Mouse (Mus musculus): ENCODE data around the gene 9930111J21Rik2. TPM values are rescaled to one million over a fixed set of nuclear protein-coding genes. Genes with fewer than 3 reads are reported as not detected.
"Not testable (repeated sequence)": the region's sequence is repeated elsewhere in the genome, so short reads cannot be mapped to it uniquely, and the experiment has no call there.

The 9930111J21Rik2 gene
- total RNA-seq, 2 experiments from 2014 or later = 1.6 to 2.8 TPM

DNA sequence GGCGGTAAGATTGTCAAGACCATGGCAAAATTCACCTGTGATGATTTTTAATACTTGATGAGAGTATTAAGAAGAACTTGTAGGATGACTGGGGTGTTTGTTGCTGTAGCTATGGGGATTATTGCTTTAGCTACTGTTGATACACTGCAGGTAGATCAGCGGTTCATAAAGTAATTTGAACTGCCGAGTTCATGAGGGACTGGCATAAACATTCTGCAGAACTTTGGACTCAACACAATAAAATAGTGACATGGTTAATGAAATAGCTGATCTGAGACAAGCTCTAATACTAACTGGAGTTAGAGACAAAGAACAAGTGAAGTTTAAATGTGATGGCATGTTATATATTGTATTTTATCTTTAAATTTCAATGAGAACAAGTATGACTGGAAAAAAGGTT lies 27.7 kb upstream of the 9930111J21Rik2 start:
- DNase-seq (ENCODE audit: low spot score in 2 of 2) = no peak

- no peak for DNase-seq (ENCODE audit: low spot score in 2 of 2)
These were observed 26.0 kb upstream of the 9930111J21Rik2 start for GRCm38 (mm10) chr11:49077012-49077411.

- DNase-seq (ENCODE audit: low spot score in 2 of 2) = not testable (repeated sequence)
These were observed 25.1 kb upstream of the 9930111J21Rik2 start, which contains the start of gene Ifi47 for GRCm38 (mm10) chr11:49076001-49076757. TSS of gene Ifi47 (plus strand) at chr11:49076587.

DNA sequence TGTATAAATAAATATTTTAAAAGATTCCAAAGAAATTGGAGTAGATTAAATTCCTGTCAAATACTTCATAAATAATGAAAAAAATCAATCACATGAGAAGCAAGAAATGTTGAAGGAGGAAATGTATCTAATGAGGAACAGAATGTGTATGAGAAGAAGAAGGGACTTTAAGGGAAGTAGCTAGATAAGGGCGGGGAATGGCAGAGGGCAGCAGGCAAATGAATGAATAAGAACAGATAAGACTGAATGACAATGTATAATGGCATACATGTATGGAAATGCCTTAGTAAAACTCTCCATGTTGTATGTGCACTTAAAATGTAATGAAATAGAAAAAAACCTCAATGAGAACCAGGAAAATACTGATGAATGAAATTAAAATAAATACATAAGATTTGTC lies 17.3 kb upstream of the 9930111J21Rik2 start:
- no peak for DNase-seq (ENCODE audit: low spot score in 2 of 2)

- DNase-seq (ENCODE audit: low spot score in 2 of 2) = not testable (repeated sequence)
These were observed 12.8 kb upstream of the 9930111J21Rik2 start, which contains the start of gene Tgtp2 for GRCm38 (mm10) chr11:49063713-49064469. TSS of gene Tgtp2 (minus strand) at chr11:49064206.

- DNase-seq (ENCODE audit: low spot score in 2 of 2) = not testable (repeated sequence)
These were observed 10.8 kb upstream of the 9930111J21Rik2 start for GRCm38 (mm10) chr11:49061865-49062264.

DNA sequence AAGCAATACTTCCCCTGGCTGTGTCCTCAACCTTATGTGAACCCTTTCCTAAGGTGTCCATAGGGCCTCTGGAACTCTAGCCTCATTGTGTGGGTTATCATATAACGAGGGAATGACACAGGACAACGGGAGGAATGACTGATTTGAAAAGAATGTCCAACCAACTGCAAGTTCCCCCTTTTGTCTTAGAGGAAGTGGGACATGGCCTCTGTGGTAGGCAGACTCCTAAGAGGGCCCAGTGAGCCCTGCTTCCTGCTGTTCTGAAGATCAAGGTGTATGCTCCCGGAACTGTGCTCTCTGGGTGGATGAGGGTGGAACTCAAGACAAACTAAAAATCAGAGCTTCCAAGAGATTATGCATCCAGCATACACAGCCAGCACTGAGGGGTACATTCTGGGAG lies 9.0 kb upstream of the 9930111J21Rik2 start:
- not testable (repeated sequence) for DNase-seq (ENCODE audit: low spot score in 2 of 2)

GRCm38 (mm10) chr11:49051894-49052293 lies 852 bp upstream of the 9930111J21Rik2 start:
- DNase-seq (ENCODE audit: low spot score in 2 of 2) = not testable (repeated sequence)

DNA sequence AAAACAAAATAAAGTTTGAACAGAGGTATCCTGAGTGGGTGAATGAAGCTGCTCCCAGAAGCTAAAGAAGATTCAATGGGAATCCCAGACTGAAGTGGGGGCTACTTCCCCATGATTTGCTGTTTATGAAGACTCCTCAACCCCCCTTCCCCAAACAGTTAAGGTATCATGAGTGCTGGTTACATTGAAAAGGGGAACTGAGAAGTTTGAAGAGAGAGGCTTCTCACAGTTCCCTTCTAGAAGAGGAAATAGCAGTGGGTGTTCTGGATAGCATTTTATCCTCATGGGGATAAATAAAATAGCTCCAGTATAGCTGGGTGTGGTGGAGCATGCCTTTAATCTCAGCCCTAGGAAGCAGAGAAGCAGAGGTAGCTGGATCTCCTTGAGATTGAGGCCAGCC lies 978 bp downstream of the 9930111J21Rik2 start:
- not testable (repeated sequence) for DNase-seq (ENCODE audit: low spot score in 2 of 2)

GRCm38 (mm10) chr11:49012074-49012473 lies 39.0 kb downstream of the 9930111J21Rik2 start:
- not testable (repeated sequence) for DNase-seq (ENCODE audit: low spot score in 2 of 2)

DNA sequence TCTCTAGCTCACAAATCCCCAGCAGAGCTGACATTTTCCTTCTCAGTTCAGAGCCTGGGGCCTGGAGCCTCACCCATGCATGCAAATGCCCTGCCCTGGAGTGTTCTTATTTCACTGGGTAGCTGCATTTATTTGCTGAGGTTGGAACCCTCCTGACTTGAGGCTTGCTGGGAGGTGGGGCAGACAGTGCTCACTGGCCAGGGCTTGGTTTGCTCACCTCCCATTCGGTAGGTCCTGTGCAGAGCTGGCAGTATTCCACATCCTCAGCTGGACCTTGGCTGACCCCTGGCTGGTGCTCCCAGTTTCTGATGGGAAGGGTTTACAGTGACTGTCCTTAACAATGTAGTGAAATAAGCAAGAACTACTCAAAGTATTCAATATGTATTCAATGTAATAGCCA lies 44.3 kb downstream of the 9930111J21Rik2 start:
- not testable (repeated sequence) for DNase-seq (ENCODE audit: low spot score in 2 of 2)

DNA sequence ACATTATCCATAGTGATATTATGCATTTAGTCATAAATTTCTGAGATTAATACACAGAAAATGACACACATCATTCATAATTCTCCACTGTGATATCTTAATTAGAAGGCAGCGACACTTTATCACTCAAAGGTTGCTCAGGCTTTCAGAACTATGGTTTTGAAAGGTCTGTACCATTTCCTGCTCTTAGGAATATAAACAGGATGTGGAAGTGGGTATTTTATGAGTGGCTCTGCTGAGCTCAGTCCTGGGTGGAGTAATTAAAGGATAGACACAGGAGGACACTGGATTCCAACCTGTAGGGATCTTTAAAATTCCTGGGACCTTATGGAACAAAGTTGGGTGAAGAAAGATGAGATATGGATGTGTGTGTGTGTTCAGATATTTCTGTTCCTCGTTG lies 44.7 kb downstream of the 9930111J21Rik2 start:
- DNase-seq (ENCODE audit: low spot score in 2 of 2) = not testable (repeated sequence)

DNA sequence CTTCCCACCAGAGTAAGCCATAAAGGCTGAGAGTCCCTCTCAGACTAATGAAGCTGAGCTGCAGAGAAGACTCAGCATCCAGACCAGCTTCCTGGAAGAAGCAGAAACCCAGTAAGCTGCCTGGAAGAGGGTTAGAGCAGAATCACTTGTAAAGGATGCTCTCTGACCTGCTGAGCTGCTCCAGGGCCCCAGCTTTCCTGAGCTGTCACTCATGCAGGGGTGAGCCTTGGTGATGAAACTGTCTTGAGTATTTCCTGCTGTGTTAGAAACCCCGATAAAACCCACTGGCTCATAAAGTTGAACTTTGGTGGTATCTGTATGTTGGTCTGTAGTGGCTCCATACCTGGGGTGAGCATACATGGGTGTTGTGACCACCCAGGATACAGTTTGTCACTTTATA lies 50.6 kb downstream of the 9930111J21Rik2 start:
- DNase-seq (ENCODE audit: low spot score in 2 of 2) = not testable (repeated sequence)

DNA sequence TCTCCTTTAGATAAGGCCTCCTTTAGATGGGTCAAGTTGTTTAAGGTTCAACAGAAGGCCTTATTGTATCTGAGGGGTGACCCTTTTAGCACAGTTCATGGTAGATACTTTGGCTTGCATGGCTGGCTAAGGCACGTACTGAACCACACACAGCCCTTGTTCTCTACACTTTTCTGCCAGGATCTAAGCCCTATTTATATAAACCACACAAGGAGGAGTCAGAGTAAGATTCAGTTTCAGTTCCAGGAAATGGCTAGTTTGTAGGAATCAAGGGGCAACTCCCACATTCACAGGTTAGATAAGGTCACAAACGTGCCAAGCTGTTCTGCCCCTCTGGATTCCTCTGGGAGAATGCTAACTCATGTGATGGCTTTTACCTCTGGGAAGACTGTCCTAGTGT lies 57.0 kb downstream of the 9930111J21Rik2 start, which contains the start of gene Tgtp1:
Tgtp1 (minus strand) TSS at position 155 of the 400 bp plus-strand sequence.
- not testable (repeated sequence) for DNase-seq (ENCODE audit: low spot score in 2 of 2)

- DNase-seq (ENCODE audit: low spot score in 2 of 2) = not testable (repeated sequence)
These were observed 57.7 kb downstream of the 9930111J21Rik2 start for GRCm38 (mm10) chr11:48993296-48993695.

DNA sequence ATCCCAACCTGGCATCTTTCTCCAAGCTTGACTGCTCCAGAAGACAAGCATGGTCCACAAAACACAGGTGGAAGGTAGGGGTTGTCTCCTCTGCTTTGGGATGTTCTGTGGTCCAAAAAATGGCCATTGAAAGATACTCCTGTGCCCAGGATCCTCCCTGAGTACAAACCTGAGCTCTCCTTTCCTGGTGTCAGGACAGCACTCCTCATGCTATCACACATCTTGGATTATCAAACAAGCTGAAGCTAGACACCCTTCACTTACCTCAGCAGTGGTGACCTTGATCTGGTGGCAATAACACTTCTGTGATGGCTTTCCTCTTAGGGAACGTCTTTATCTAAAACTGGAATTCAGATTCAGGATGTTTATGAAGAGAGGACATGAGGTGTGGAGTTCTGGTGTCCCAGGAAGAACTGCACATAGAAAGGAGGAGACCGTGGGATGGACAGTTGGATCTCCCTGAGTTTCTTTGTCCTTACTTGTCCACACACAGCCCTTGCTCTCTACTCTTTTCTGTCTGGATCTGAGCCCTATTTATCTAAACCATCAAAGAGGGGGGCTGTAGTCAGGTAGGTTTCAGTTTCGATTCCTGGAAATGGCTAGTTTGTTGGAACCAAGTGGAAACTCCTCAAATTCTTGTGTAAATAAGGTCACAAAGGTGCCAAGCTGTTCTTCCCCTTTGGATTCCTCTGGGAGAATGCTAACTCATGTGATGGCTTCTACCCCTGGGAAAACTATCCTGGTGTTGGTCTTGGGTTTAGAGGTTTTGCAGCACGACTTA lies 59.1 kb downstream of the 9930111J21Rik2 start, which contains the start of gene Gm12185:
Gm12185 (minus strand) TSS at position 487 of the 781 bp plus-strand sequence.
- not testable (repeated sequence) for DNase-seq (ENCODE audit: low spot score in 2 of 2)

DNA sequence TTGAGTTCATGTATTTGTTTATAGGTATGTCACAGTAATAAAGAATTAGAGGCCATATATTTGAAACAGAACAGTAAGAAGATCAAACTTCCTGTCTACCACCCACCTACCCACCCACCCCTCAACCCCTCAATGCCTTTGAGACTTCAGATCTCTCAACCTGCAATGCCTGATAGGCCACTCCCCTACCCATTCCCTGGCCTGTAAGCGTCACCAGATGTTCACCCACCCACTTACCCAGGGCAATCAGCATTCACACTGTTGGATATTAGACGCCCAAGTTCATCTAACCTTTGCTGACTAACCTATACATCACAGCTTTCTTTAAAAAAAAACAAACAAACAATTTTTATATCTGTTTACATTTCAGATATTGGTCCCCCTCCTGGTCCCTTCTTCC lies 61.1 kb downstream of the 9930111J21Rik2 start:
- DNase-seq (ENCODE audit: low spot score in 2 of 2) = not testable (repeated sequence)

- DNase-seq (ENCODE audit: low spot score in 2 of 2) = not testable (repeated sequence)
These were observed 62.8 kb downstream of the 9930111J21Rik2 start for GRCm38 (mm10) chr11:48988219-48988618.

DNA sequence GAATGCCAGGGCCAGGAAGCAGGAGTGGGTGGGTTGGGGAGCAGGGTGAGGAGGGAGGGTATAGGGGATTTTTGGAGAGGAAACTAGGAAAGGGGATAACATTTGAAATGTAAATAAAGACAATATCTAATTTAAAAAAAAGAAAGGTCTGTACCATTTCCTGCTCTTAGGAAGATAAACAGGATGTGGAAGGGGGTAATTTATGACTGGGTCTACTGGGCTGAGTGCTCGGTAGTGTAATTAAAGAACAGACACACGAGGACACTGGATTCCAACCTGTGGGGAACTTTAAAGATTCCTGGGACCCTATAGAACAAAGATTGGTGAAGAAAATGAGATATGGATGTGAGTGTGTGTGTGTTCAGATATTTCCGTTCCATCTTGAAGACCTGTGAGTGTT lies 68.2 kb downstream of the 9930111J21Rik2 start:
- not testable (repeated sequence) for DNase-seq (ENCODE audit: low spot score in 2 of 2)

- not testable (repeated sequence) for DNase-seq (ENCODE audit: low spot score in 2 of 2)
These were observed 71.0 kb downstream of the 9930111J21Rik2 start for GRCm38 (mm10) chr11:48980052-48980451.

GRCm38 (mm10) chr11:48979251-48979650 lies 71.8 kb downstream of the 9930111J21Rik2 start, which contains the start of gene 9930111J21Rik1:
TSS of gene 9930111J21Rik1 (minus strand) at chr11:48979398.
- DNase-seq (ENCODE audit: low spot score in 2 of 2) = not testable (repeated sequence)

All from adrenal gland, postnatal 4 days (tissue).